Mouse (Mus musculus) megakaryocyte, embryonic 14.5 days (primary cell): ENCODE measurements around the gene Aldh2.

Source experiments
- FLI1 ChIP-seq: IDR thresholded peaks from 2 replicates; pipeline ENCODE4 v1.6.1; 2012; ENCODE audit warnings: low read length, inconsistent platforms, mixed read lengths
- GATA1 ChIP-seq: IDR thresholded peaks from 3 replicates; pipeline ENCODE4 v1.6.1; 2012; ENCODE audit warnings: mixed read lengths, low read length, inconsistent platforms, borderline replicate concordance

DNA sequence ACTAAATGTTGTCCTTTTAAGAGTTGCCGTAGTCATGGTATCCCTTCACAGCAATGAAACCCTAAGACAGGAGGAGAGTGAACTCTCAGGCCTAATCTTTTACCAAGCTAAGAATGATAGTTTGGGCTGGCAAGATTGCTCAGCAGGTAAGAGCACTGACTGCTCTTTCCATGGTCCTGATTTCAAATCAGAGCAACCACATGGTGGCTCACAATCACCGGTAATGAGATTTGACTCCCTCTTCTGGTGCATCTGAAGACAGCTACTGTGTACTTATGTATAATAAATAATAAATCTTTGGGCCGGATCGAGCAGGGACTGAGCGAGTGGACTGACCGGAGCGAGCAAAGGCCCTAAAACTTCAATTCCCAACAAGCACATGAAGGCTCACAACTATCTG is 52.4 kb downstream of the Aldh2 start:
- no peak for TF ChIP-seq GATA1
- TF ChIP-seq FLI1: no peak
